Mouse (Mus musculus) brain, embryonic 14.5 days (tissue): ENCODE data around the gene Taok3.

Source experiments
- CTCF ChIP-seq: fragments of 200-500 bp; IDR thresholded peaks from 2 replicates; pipeline ENCODE4 v1.5.1; 2012; ENCODE audit warnings: inconsistent platforms, mild to moderate bottlenecking, moderate library complexity, borderline replicate concordance; ENCODE audit not compliant: insufficient read depth, insufficient read length; ENCODE audit errors: extremely low read depth
- POLR2A ChIP-seq: fragments of 200-500 bp; IDR thresholded peaks from 2 replicates; pipeline ENCODE4 v1.6.1; 2012; ENCODE audit warnings: mild to moderate bottlenecking, inconsistent platforms, borderline replicate concordance; ENCODE audit not compliant: poor library complexity, insufficient read depth, insufficient read length, severe bottlenecking; ENCODE audit errors: extremely low read depth

DNA sequence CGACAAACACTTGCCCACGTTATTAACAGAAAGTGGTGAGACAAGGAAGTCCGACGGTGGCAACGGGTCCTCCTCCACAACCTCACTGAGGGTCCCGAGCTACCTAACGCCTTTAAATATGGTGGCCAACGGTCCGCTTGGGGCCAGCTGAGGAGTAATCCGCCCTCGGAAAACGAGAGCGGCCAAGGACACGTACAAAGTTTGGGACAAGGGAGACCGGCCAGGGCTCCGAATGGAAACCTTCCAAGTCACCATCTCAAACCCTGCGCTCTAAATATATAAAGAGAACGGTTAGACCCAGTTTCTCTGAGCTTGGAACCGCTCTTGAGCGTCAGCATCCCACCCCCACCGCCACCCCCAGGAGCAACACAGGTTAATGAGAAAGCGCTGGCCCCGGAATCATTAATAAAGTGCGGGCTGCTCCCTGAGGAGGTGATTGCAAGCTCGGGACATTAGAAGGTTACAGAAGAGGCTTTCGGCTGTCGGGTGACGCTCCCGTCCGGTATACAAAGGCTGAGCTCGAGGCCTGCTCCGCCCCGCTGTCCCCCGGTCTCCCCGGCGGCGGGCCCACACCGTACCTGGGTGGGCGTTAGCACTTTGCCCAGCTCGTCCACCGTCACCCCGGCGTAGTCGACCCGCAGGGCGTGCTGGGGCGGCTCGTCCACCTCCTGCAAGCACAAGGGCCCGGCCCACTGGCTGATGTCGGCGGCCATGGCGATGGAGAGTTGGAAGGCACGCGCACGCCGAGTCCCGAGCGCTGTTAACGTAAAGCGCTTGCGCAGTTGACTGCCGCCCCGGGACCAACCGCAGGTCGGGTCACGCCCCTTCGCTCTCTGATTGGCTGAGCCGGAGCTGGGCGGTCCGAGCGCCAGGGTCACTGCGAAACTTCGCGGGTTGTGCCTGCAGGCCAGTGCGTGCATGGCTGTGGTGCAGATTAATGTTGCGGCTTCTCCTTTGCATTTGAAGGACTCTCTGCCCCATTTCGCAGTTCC, 167.2 kb downstream of the Taok3 start, which contains the start of gene Pebp1:
- TF ChIP-seq POLR2A (peak; percentile 43; the same call in 1 of the 2 replicates), CTCF (no peak)
